Mouse (Mus musculus) heart, embryonic 16.5 days (tissue): Measurements from ENCODE around the gene Lrpprc. TPM values are rescaled to one million over a fixed set of nuclear protein-coding genes. Genes with fewer than 3 reads are reported as not detected.

Source experiments
- ATAC-seq: fragments of 200-750 bp; cut with Nextera tagmentation; replicated peaks from 2 replicates; pipeline ENCODE4 v1.8.0; 2017; ENCODE audit warnings: moderate number of reproducible peaks; ENCODE audit not compliant: insufficient read depth, low FRiP score; ENCODE audit errors: extremely low read depth
- H3K27ac ChIP-seq: fragments of 300-500 bp; sonication (generic); 2 replicates; pipeline ENCODE4 v1.5.1; 2014; ENCODE audit warnings: mild to moderate bottlenecking, low read length, control low read depth, moderate library complexity
- H3K27me3 ChIP-seq: fragments of 300-500 bp; sonication (generic); 2 replicates; pipeline ENCODE4 v1.6.1; 2014; ENCODE audit warnings: low read length, mixed read lengths; ENCODE audit not compliant: control insufficient read depth, insufficient read depth
- H3K36me3 ChIP-seq: fragments of 300-500 bp; sonication (generic); 2 replicates; pipeline ENCODE4 v1.6.1; 2014; ENCODE audit not compliant: control insufficient read depth, insufficient read depth
- H3K4me1 ChIP-seq: fragments of 300-500 bp; sonication (generic); 2 replicates; pipeline ENCODE4 v1.6.1; 2014; ENCODE audit warnings: low read length, mixed read lengths; ENCODE audit not compliant: control insufficient read depth, insufficient read depth
- H3K4me2 ChIP-seq: fragments of 300-500 bp; sonication (generic); 2 replicates; pipeline ENCODE4 v1.6.1; 2014; ENCODE audit warnings: low read depth, mild to moderate bottlenecking, control low read depth, low read length
- H3K4me3 ChIP-seq: fragments of 300-500 bp; sonication (generic); 2 replicates; pipeline ENCODE4 v1.5.1; 2014; ENCODE audit warnings: mild to moderate bottlenecking, control low read depth, low read length
- H3K9ac ChIP-seq: fragments of 300-500 bp; sonication (generic); 2 replicates; pipeline ENCODE4 v1.6.1; 2014; ENCODE audit warnings: low read length, control low read depth
- H3K9me3 ChIP-seq: fragments of 300-500 bp; sonication (generic); replicated peaks from 2 replicates; pipeline ENCODE4 v1.6.1; 2016; ENCODE audit warnings: low read length; ENCODE audit not compliant: control insufficient read depth
- WGBS: fragments of 180-500 bp; shearing (Covaris S2); extraction: QIAGEN DNeasy Blood & Tissue Kit; methylation state at CpG from one replicate; pipeline ENCODE4 v1.1.7; 2014; 5-methylcytosine and 5-hydroxymethylcytosine counted together
- polyA plus RNA-seq: library from polyadenylated mRNA; unstranded; fragments of >200 nt; fragmentation: Nextera tagmentation; extraction: Ambion mirVana; gene quantifications from 2 replicates; pipeline ENCODE4 v1.2.1, GENCODE M21; 2015

Lrpprc gene
- polyA plus RNA-seq, 1 experiment from 2014 or later, result 68.9 TPM

DNA sequence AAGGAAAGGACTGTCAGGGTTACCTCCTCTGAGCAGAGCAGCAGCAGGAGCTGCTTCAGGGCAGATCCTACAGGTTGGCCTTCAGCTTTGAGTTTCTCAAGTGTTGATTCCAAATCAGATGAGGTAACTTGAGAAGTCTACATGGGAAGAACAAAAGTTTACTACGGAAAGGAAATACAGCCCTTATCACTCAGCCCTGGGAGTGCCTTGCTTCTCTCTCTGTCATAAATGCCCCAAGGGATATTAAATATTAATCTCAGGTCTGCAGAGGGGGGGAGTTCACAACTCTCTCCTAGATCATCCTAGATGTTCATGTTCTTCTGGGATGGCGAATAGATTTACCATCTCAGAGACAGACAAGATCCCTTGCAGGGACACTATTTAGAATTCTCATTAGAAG, 38.3 kb downstream of the Lrpprc start:
- Histone ChIP-seq H3K4me3 (no peak overlapping the region), H3K27me3 (no peaks in the 10 kb centered on the region), H3K9ac (no peak overlapping the region), H3K4me2 (no peak overlapping the region), H3K4me1 (no peaks in the 10 kb centered on the region), H3K9me3 (no peaks in the 10 kb centered on the region), H3K36me3 (peaks cover 24% of the 10 kb centered on the region), H3K27ac (no peak overlapping the region)
- 72% methylated on average over 2 of the region's 2 CpGs for WGBS
- ATAC-seq, result no peak

DNA sequence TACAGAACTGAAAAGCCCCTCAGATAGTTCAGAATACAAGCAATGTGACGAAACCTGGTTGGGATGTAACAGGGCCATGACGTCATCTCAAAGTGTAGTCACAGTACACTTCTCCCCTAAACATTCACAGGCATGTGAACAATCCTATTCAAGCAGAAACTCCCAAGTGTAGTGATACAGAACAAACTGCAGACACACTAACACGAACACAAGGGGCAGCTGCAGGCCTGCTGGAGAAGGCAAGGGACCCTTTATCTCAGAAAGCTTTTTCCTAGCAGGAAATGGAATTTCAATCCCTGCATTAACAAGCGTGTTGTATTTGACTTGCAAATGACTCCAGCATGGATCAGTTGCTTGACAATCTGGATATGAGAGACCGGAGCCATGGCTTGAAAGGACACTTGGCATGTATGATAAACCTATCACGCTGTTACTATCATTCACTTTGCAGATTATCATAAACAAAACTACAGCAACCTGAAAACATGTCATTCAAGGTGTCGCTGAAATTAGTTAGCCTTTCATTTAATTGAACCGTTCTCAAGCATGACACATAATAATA, 38.9 kb downstream of the Lrpprc start:
- H3K4me2 ChIP-seq, result no peak overlapping the region
- no peak overlapping the region for H3K27ac ChIP-seq
- H3K27me3 ChIP-seq, result no peaks in the 10 kb centered on the region
- no peak overlapping the region for H3K9ac ChIP-seq
- WGBS, result 54% methylated on average over 8 of the region's 8 CpGs
- peaks cover 24% of the 10 kb centered on the region for H3K36me3 ChIP-seq
- no peaks in the 10 kb centered on the region for H3K9me3 ChIP-seq
- H3K4me3 ChIP-seq, result no peak overlapping the region
- no peaks in the 10 kb centered on the region for H3K4me1 ChIP-seq
- ATAC-seq, result no peak

DNA sequence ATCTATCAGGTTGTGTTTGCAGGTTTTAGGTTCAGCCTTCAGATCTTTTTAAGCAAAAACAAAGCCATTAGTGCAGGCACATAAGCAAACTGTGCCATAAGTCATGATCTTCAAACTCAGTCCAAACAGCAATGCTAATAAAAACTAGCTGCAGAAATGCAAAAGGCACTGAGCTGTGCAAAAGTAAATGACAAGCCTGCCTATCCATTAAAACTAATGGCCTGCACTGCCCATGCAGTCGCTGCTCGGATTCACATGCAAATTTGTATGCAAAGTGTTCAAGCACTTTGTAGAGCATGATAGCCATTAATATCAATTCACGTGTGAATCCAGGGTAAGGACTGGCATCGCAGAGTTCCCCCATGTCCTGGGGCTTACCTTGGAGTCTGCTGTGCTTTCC, 40.5 kb downstream of the Lrpprc start:
- H3K36me3 ChIP-seq, result peaks cover 24% of the 10 kb centered on the region
- no peak overlapping the region for H3K9ac ChIP-seq
- no peak overlapping the region for H3K4me2 ChIP-seq
- no peaks in the 10 kb centered on the region for H3K27me3 ChIP-seq
- no peaks in the 10 kb centered on the region for H3K9me3 ChIP-seq
- no peak overlapping the region for H3K4me3 ChIP-seq
- no peaks in the 10 kb centered on the region for H3K4me1 ChIP-seq
- no peak overlapping the region for H3K27ac ChIP-seq
- WGBS, result 89% methylated on average over 4 of the region's 4 CpGs
- ATAC-seq, result no peak

DNA sequence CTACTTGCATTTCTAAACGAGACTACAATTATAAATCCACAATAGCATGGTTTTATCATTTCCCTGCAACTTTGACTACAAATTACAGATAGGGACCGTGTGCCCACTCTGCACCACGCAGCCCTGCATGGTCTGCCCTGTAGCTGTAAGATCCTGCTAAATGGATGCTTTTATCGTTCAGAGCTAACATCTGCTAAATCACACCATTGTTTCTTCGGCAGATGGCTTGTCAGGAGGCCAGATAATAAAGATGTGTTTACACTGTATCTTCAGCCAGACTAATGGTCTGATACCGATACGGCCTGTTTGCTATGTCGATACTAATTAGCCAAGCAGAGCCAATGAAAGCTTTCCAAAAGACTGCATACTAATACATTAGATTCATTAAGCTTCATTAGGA, 41.3 kb downstream of the Lrpprc start:
- peaks cover 24% of the 10 kb centered on the region for H3K36me3 ChIP-seq
- WGBS, result 73% methylated on average over 8 of the region's 8 CpGs
- H3K27ac ChIP-seq, result no peak overlapping the region
- H3K4me3 ChIP-seq, result no peak overlapping the region
- H3K4me1 ChIP-seq, result no peaks in the 10 kb centered on the region
- no peak overlapping the region for H3K4me2 ChIP-seq
- no peaks in the 10 kb centered on the region for H3K9me3 ChIP-seq
- no peak for ATAC-seq
- H3K9ac ChIP-seq, result no peak overlapping the region
- H3K27me3 ChIP-seq, result no peaks in the 10 kb centered on the region

DNA sequence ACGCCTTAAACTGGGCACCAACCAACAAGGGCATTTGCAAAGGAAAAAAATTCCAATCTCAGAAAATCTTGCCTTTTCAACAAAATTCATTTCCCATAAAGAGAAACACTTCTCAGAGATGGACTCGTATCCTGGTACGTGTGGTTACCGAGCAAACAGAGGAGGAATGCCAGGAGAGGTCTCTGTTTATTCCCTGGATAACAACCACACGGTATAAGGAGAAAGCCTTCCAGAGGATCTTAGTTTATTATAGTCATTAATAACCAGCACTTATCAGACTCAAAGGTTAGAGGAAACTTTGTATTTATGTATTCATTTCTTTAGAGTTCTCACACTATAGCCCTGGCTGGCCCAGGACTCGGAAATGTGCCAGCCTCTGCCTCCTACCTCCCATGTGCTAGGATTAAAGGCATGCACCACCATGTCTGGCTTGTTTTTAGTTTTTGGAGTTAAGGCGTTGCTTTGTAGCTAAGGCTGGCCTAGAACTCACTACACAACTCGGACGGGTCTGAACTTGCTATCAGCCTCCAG, 42.4 kb downstream of the Lrpprc start:
- H3K9me3 ChIP-seq, result no peaks in the 10 kb centered on the region
- peaks cover 22% of the 10 kb centered on the region for H3K36me3 ChIP-seq
- H3K4me1 ChIP-seq, result peaks cover 2% of the 10 kb centered on the region; the same call in 1 of the 2 replicates
- no peak overlapping the region for H3K9ac ChIP-seq
- H3K27me3 ChIP-seq, result no peaks in the 10 kb centered on the region
- no peak overlapping the region for H3K27ac ChIP-seq
- no peak overlapping the region for H3K4me3 ChIP-seq
- 90% methylated on average over 9 of the region's 9 CpGs for WGBS
- no peak for ATAC-seq
- no peak overlapping the region for H3K4me2 ChIP-seq

DNA sequence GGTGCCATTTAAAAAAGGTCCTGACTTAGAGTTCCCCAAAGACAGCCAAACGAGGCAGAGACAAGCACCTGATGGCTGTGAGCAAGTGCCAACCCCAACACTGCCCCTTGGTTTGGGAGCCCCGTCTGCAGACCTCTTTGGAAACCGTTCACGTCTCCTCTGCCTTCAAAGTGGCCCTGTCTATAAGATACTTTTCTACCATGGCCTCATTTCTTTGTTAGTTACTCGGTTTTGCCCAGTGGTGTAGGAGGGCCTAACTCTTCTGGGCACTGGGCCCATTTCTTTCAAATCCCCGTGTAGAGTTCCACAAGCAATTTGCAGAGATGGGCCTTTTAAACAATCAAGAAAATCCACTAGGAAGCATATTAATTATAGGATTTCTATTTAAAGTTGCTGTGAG, 43.4 kb downstream of the Lrpprc start:
- Histone ChIP-seq H3K27ac (no peak overlapping the region), H3K4me1 (peaks cover 8% of the 10 kb centered on the region), H3K4me3 (no peak overlapping the region), H3K9me3 (no peaks in the 10 kb centered on the region), H3K9ac (no peak overlapping the region), H3K27me3 (no peaks in the 10 kb centered on the region), H3K4me2 (no peak overlapping the region), H3K36me3 (peaks cover 20% of the 10 kb centered on the region)
- 67% methylated on average over 6 of the region's 6 CpGs for WGBS
- no peak for ATAC-seq

DNA sequence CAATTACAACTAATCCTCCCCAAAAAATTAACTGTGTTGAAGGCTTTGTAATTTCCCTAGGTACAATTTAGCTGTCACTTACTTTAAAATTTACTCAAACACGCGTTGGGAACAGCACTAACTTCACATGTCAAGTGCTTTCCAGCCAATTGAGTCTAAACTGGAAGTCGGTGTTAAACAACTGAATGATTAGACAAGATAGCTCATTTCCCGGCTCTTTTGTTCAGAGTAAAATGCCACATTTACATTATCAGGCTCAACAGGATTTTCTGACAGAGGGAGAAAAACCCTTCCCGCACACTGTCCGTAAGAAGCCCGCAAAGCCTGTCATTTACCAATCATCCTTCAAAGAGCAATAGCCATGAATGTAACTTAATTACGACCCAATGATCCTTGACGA, 45.6 kb downstream of the Lrpprc start:
- Histone ChIP-seq H3K9ac (no peak overlapping the region), H3K9me3 (no peaks in the 10 kb centered on the region), H3K27me3 (no peaks in the 10 kb centered on the region), H3K36me3 (peaks cover 8% of the 10 kb centered on the region), H3K4me2 (no peak overlapping the region), H3K4me3 (no peak overlapping the region), H3K27ac (no peak overlapping the region), H3K4me1 (peaks cover 8% of the 10 kb centered on the region)
- 69% methylated on average over 9 of the region's 9 CpGs for WGBS
- no peak for ATAC-seq

DNA sequence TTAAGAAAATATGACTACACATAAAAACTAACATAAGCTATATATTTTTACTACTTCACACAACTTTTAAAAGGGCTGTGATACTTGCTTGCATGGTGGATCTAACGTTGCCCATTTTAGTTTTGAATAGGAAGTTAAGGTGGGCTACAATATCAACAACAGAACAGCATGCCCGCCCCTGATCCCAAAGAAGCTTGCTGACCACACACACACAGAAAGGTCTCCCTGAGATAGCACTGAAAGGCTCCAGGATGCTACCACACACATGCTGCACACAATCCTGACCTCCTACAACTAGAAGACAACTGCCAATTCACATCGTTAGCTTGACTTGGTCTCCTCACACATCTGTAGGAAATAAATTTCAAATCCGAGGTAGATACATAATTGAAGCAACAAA, 46.3 kb downstream of the Lrpprc start:
- no peak for ATAC-seq
- H3K36me3 ChIP-seq, result peaks cover 6% of the 10 kb centered on the region
- no peaks in the 10 kb centered on the region for H3K9me3 ChIP-seq
- H3K27me3 ChIP-seq, result no peaks in the 10 kb centered on the region
- no peak overlapping the region for H3K4me2 ChIP-seq
- no peak overlapping the region for H3K27ac ChIP-seq
- no peak overlapping the region for H3K4me3 ChIP-seq
- H3K4me1 ChIP-seq, result peaks cover 8% of the 10 kb centered on the region
- no peak overlapping the region for H3K9ac ChIP-seq
- WGBS, result 77% methylated on average over 4 of the region's 4 CpGs

DNA sequence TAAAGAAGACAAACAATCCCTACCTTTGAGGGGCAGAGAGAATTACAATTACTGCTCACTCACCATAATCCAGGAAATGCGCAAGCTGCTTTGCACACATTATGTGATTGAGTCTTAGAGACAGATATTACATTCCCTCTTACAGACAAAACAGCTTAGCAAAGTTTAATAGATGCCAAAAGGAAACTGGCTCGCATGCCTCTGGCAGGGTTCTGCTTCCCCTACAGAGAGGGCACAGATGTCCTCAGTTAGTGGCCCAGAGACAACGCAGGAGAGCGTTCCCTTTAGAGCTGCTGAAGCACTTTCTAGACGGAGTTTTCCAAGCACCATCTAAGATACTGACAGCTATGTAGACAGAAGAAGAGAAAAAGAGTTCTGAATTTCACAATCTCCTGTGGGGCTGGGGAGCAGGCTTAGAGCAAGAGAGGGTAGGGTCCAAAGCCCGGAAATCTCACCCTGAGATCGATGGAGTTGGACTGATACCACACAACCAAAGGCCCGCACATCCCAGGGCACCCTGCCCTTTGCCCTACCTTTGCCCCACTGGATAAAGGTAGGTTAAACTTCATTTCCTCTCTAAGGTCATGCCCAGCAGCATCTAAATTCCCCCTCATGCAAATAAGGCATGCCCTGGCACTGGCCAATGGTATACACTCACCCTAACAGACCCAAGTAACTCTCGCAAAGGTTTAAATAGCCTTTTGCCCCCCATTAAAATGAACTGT, 52.4 kb downstream of the Lrpprc start:
- Histone ChIP-seq H3K4me3 (no peak overlapping the region), H3K9me3 (no peaks in the 10 kb centered on the region), H3K36me3 (peaks cover 8% of the 10 kb centered on the region), H3K4me2 (no peak overlapping the region), H3K27ac (no peak overlapping the region), H3K27me3 (no peaks in the 10 kb centered on the region), H3K4me1 (peaks cover 6% of the 10 kb centered on the region), H3K9ac (no peak overlapping the region)
- ATAC-seq, result no peak
- 86% methylated on average over 9 of the region's 9 CpGs for WGBS
